Mouse (Mus musculus) CH12F3 (cell line): ENCODE results near the gene Frrs1.

Experiments used
- in situ Hi-C: fragments of 300-500 bp; cut with MboI; formaldehyde crosslinking; loops from 2 replicates; pipeline ENCODE4 v1.14.3; 2020; ENCODE audit warnings: low sequenced_read_pairs

The Frrs1 gene

GRCm38 (mm10) chr3:116953366-116953765 is 94.1 kb downstream of the Frrs1 start:
- in situ Hi-C loops: no loop called here

DNA sequence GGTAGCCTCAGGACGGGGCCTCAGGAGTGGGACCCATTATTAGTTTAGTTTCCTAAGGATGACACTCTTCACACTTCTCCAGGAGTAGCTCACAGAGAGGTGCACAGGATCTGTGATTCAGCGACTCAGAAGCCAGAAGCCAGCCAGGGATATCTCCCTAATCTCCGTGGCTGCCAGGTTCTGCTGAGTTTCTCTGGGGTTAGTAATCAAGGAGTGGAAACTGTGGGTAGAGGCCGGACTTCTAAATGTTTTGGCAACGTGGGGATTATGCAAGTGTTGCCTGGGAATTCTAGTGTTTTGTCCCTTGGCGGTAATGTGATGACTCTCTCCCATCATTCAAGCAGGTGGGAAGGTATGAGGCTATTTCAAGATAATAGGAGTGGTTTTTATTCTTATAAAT is 95.8 kb downstream of the Frrs1 start:
- in situ Hi-C loops: no loop called here
